Mouse (Mus musculus) neural tube, embryonic 15.5 days (tissue): ENCODE results near the gene Pcyt1a. TPM values are rescaled to one million over a fixed set of nuclear protein-coding genes. Genes with fewer than 3 reads are reported as not detected.

Experiments
- ATAC-seq: fragments of 200-750 bp; cut with Nextera tagmentation; 2 replicates; pipeline ENCODE4 v1.8.0; 2017; ENCODE audit warnings: mild to moderate bottlenecking, moderate TSS enrichment, moderate library complexity; ENCODE audit not compliant: low FRiP score
- H3K27ac ChIP-seq: fragments of 300-500 bp; sonication (generic); replicated peaks from 2 replicates; pipeline ENCODE4 v1.5.1; 2015; ENCODE audit warnings: mild to moderate bottlenecking, inconsistent platforms
- H3K27me3 ChIP-seq: fragments of 300-500 bp; sonication (generic); replicated peaks from 2 replicates; pipeline ENCODE4 v1.6.1; 2015; ENCODE audit warnings: inconsistent platforms
- H3K36me3 ChIP-seq: fragments of 300-500 bp; sonication (generic); 2 replicates; pipeline ENCODE4 v1.6.1; 2015; ENCODE audit warnings: inconsistent platforms
- H3K4me1 ChIP-seq: fragments of 300-500 bp; sonication (generic); 2 replicates; pipeline ENCODE4 v1.6.1; 2015; ENCODE audit warnings: inconsistent platforms
- H3K4me2 ChIP-seq: fragments of 300-500 bp; sonication (generic); 2 replicates; pipeline ENCODE4 v1.6.1; 2015; ENCODE audit warnings: inconsistent platforms, mild to moderate bottlenecking, moderate library complexity
- H3K4me3 ChIP-seq: fragments of 300-500 bp; sonication (generic); replicated peaks from 2 replicates; pipeline ENCODE4 v1.5.1; 2015; ENCODE audit warnings: mild to moderate bottlenecking, inconsistent platforms
- H3K9ac ChIP-seq: fragments of 300-500 bp; sonication (generic); replicated peaks from 2 replicates; pipeline ENCODE4 v1.6.1; 2015; ENCODE audit warnings: mild to moderate bottlenecking, inconsistent platforms
- H3K9me3 ChIP-seq: fragments of 300-500 bp; sonication (generic); replicated peaks from 2 replicates; pipeline ENCODE4 v1.6.1; 2016; ENCODE audit warnings: inconsistent platforms
- WGBS: fragments of 180-500 bp; shearing (Covaris S2); methylation state at CpG from one replicate; pipeline ENCODE4 v1.1.7; 2015; ENCODE audit warnings: mixed read lengths; 5-methylcytosine and 5-hydroxymethylcytosine counted together
- polyA plus RNA-seq: library from polyadenylated mRNA; unstranded; fragments of >200 nt; fragmentation: Nextera tagmentation; extraction: Ambion mirVana; gene quantifications from 2 replicates; pipeline ENCODE4 v1.2.1, GENCODE M21; 2015

Pcyt1a gene
- polyA plus RNA-seq, 1 experiment from 2014 or later, result 46.0 TPM

GRCm38 (mm10) chr16:32503633-32504032 lies 72.9 kb downstream of the Pcyt1a start:
- H3K27me3 ChIP-seq, result 0 out of 2 replicates have a peak, but pooled peaks cover 3% of the 10 kb centered on the region

DNA sequence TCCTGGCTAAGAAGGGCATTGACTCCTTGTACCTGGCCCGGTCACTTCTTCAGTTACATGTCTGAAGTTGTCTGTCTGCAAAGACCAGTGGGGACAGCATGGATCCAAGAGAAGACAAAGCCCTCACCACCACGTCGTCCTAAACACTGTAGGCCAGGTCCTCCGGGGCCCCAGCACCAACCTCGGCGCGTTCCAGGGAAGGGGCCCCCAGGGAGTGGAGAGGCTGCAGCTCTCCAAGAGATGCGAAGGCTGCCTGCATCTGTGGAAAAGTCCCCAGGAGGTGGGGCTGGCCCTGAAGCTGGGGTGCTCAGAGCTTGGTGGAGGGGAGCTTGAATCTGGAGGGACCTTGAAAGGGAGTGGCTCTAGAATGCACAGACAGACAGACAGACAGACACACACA lies 75.6 kb downstream of the Pcyt1a start:
- no peaks in the 10 kb centered on the region for H3K36me3 ChIP-seq
- no peak overlapping the region for H3K4me2 ChIP-seq
- no peak overlapping the region for H3K9ac ChIP-seq
- H3K9me3 ChIP-seq, result no peaks in the 10 kb centered on the region
- ATAC-seq, result no peak
- H3K4me1 ChIP-seq, result peaks cover 9% of the 10 kb centered on the region
- 0 out of 2 replicates have a peak, but pooled peaks cover 3% of the 10 kb centered on the region for H3K27me3 ChIP-seq
- H3K4me3 ChIP-seq, result no peak overlapping the region
- WGBS, result 83% methylated on average over 8 of the region's 8 CpGs
- H3K27ac ChIP-seq, result no peak overlapping the region

More at GRCm38 (mm10) chr16:32503633-32504032, 72.9 kb downstream of the Pcyt1a start:
- 74% methylated on average over 6 of the region's 6 CpGs for WGBS
- Histone ChIP-seq H3K4me1 (peaks cover 10% of the 10 kb centered on the region; the same call in 1 of the 2 replicates), H3K27ac (no peak overlapping the region), H3K9me3 (no peaks in the 10 kb centered on the region), H3K9ac (no peak overlapping the region), H3K36me3 (no peaks in the 10 kb centered on the region), H3K4me3 (no peak overlapping the region), H3K4me2 (no peak overlapping the region)
- no peak for ATAC-seq

- Histone ChIP-seq H3K27ac (no peak overlapping the region), H3K27me3 (0 out of 2 replicates have a peak, but pooled peaks cover 3% of the 10 kb centered on the region), H3K9me3 (no peaks in the 10 kb centered on the region), H3K9ac (no peak overlapping the region), H3K4me1 (peaks cover 9% of the 10 kb centered on the region), H3K4me2 (no peak overlapping the region), H3K36me3 (no peaks in the 10 kb centered on the region), H3K4me3 (no peak overlapping the region)
- 79% methylated on average over 7 of the region's 7 CpGs for WGBS
- no peak for ATAC-seq
Measured at GRCm38 (mm10) chr16:32506868-32507267, 76.1 kb downstream of the Pcyt1a start.

DNA sequence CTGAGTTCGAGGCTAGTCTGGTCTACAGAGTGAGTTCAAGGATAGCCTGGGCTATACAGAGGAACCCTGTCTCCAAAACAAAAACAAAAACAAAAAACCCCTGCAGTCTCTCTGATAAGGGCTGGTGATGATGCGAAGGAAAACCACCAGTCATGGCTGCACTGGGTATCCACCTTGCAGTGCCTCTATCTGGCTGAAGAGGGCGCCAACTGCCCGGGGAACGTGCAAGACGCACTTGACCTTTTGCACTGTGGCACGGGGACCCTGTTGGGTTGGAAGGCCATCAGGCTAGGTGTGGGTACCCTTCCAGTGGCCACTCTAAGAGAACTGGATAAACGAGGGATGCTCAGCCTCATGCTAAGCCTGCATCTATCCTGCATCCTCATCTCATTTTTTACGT lies 76.7 kb downstream of the Pcyt1a start:
- Histone ChIP-seq H3K27me3 (0 out of 2 replicates have a peak, but pooled peaks cover 3% of the 10 kb centered on the region), H3K4me1 (peaks cover 9% of the 10 kb centered on the region), H3K27ac (no peak overlapping the region), H3K36me3 (no peaks in the 10 kb centered on the region), H3K9me3 (no peaks in the 10 kb centered on the region), H3K9ac (no peak overlapping the region), H3K4me3 (no peak overlapping the region), H3K4me2 (no peak overlapping the region)
- ATAC-seq, result no peak
- 20% methylated on average over 9 of the region's 9 CpGs for WGBS

GRCm38 (mm10) chr16:32508035-32508434 lies 77.3 kb downstream of the Pcyt1a start:
- no peak for ATAC-seq
- no peak overlapping the region for H3K27ac ChIP-seq
- no peak overlapping the region for H3K4me2 ChIP-seq
- WGBS, result 92% methylated on average over 5 of the region's 5 CpGs
- peaks cover 9% of the 10 kb centered on the region for H3K4me1 ChIP-seq
- no peaks in the 10 kb centered on the region for H3K36me3 ChIP-seq
- 0 out of 2 replicates have a peak, but pooled peaks cover 3% of the 10 kb centered on the region for H3K27me3 ChIP-seq
- H3K4me3 ChIP-seq, result no peak overlapping the region
- H3K9me3 ChIP-seq, result no peaks in the 10 kb centered on the region
- no peak overlapping the region for H3K9ac ChIP-seq

DNA sequence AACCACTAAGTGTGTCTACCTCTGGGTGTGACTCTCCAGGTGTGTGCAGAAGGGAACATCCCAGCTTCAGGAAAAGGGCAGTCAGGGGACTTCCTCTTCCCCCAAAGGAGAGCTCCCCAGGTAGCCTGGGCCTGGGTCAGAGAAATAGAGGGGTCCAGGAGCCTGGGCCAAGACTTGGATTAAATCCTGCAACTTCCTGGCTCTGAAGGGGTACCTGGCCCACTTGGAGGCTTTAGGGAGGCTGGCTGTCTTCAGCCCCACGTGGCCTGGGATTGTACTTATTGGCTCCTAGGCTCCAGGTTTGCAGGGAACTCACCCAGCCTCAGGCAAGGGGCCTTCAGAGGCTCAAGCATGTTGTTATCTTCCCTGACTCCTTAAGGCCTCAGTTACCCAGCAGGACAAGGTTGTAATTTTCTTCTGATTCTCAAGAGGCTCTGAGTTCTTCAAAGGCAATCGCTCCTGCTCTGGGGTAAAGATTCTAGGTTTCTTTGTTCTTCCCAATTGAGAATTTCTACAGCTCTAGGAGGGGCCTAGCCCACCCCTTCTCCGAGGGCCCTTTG lies 77.9 kb downstream of the Pcyt1a start:
- no peaks in the 10 kb centered on the region for H3K36me3 ChIP-seq
- no peak overlapping the region for H3K4me2 ChIP-seq
- H3K9ac ChIP-seq, result no peak overlapping the region
- H3K27ac ChIP-seq, result no peak overlapping the region
- H3K4me1 ChIP-seq, result peaks cover 9% of the 10 kb centered on the region
- 22% methylated on average over 3 of the region's 3 CpGs for WGBS
- ATAC-seq, result no peak
- H3K9me3 ChIP-seq, result no peaks in the 10 kb centered on the region
- 0 out of 2 replicates have a peak, but pooled peaks cover 3% of the 10 kb centered on the region for H3K27me3 ChIP-seq
- no peak overlapping the region for H3K4me3 ChIP-seq

- no peak overlapping the region for H3K4me3 ChIP-seq
- H3K9me3 ChIP-seq, result no peaks in the 10 kb centered on the region
- H3K27me3 ChIP-seq, result 0 out of 2 replicates have a peak, but pooled peaks cover 3% of the 10 kb centered on the region
- H3K9ac ChIP-seq, result no peak overlapping the region
- no peak overlapping the region for H3K4me2 ChIP-seq
- H3K36me3 ChIP-seq, result no peaks in the 10 kb centered on the region
- peak; percentile 21; the same call in 1 of the 2 replicates for ATAC-seq
- 0 out of 2 replicates have a peak overlapping the region, but pooled peaks have one; percentile 20 for H3K27ac ChIP-seq
- 56% methylated on average over 9 of the region's 9 CpGs for WGBS
- peaks cover 9% of the 10 kb centered on the region for H3K4me1 ChIP-seq
Measured at GRCm38 (mm10) chr16:32509066-32509942, 78.6 kb downstream of the Pcyt1a start.

- no peaks in the 10 kb centered on the region for H3K36me3 ChIP-seq
- no peak overlapping the region for H3K27ac ChIP-seq
- WGBS, result 58% methylated on average over 18 of the region's 18 CpGs
Measured at GRCm38 (mm10) chr16:32510399-32511337, 79.9 kb downstream of the Pcyt1a start.

GRCm38 (mm10) chr16:32511338-32511734 lies 80.6 kb downstream of the Pcyt1a start:
- Histone ChIP-seq H3K36me3 (no peaks in the 10 kb centered on the region), H3K4me2 (no peak overlapping the region), H3K4me3 (no peak overlapping the region), H3K9ac (no peak overlapping the region), H3K27me3 (0 out of 2 replicates have a peak, but pooled peaks cover 1% of the 10 kb centered on the region), H3K4me1 (peaks cover 16% of the 10 kb centered on the region), H3K9me3 (no peaks in the 10 kb centered on the region), H3K27ac (no peak overlapping the region)
- no peak for ATAC-seq
- 83% methylated on average over 3 of the region's 3 CpGs for WGBS

More at GRCm38 (mm10) chr16:32510399-32511337, 79.9 kb downstream of the Pcyt1a start:
- H3K27me3 ChIP-seq, result 0 out of 2 replicates have a peak, but pooled peaks cover 3% of the 10 kb centered on the region
- no peak for ATAC-seq
- no peaks in the 10 kb centered on the region for H3K9me3 ChIP-seq
- H3K4me2 ChIP-seq, result no peak overlapping the region
- no peak overlapping the region for H3K4me3 ChIP-seq
- no peak overlapping the region for H3K9ac ChIP-seq
- H3K4me1 ChIP-seq, result peaks cover 9% of the 10 kb centered on the region

GRCm38 (mm10) chr16:32511827-32512490 lies 81.2 kb downstream of the Pcyt1a start:
- Histone ChIP-seq H3K36me3 (no peaks in the 10 kb centered on the region), H3K27ac (no peak overlapping the region), H3K4me1 (peaks cover 21% of the 10 kb centered on the region), H3K4me2 (no peak overlapping the region), H3K4me3 (no peak overlapping the region), H3K9me3 (no peaks in the 10 kb centered on the region), H3K27me3 (no peaks in the 10 kb centered on the region), H3K9ac (no peak overlapping the region)
- ATAC-seq, result no peak
- WGBS, result 92% methylated on average over 8 of the region's 8 CpGs

- no peaks in the 10 kb centered on the region for H3K27me3 ChIP-seq
- ATAC-seq, result no peak
- H3K27ac ChIP-seq, result no peak overlapping the region
Measured at GRCm38 (mm10) chr16:32512921-32513320, 82.2 kb downstream of the Pcyt1a start.

More at GRCm38 (mm10) chr16:32512921-32513320, 82.2 kb downstream of the Pcyt1a start:
- 77% methylated on average over 3 of the region's 3 CpGs for WGBS
- no peaks in the 10 kb centered on the region for H3K9me3 ChIP-seq
- H3K4me2 ChIP-seq, result no peak overlapping the region
- no peak overlapping the region for H3K4me3 ChIP-seq
- H3K9ac ChIP-seq, result no peak overlapping the region
- peaks cover 21% of the 10 kb centered on the region for H3K4me1 ChIP-seq
- no peaks in the 10 kb centered on the region for H3K36me3 ChIP-seq
